Mouse (Mus musculus): Measurements from ENCODE around the gene Homer3. TPM values are rescaled to one million over a fixed set of nuclear protein-coding genes. Genes with fewer than 3 reads are reported as not detected.

Homer3 gene
- 22.7 and 30.1 TPM in 2 replicates for polyA plus RNA-seq (2015; fragmentation: Nextera tagmentation; extraction: Ambion mirVana)

DNA sequence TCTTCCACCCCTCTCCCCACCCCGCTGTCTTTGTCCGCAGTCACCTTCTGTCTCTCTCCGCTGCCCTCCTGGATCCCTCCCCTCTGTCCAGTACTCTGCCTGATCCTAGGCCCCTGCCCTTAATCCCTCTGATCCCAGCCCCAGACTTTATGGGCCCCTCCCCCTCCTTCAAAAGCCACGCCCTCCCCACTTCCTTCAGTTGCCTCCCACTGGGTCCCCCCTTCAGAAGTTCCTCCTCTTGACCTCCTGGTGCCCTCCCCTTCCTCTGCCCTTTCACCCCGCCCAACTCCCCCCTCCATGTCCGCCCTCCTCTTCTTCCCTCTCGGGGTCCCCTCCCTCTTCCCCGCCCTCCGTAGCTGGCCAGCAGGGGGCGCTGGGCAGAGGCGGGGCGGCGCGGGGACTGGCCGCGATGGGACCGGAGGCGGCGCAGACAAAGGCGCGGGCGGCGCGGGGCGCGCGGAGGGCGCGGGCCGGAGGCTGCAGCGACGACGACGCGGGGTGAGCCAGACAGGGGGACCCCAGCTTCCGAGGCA, at the start of gene Homer3:
Gene Homer3, plus strand, starts transcription at position 225 of the 533 bp plus-strand sequence.
- under 1% methylated on average over 33 of the region's 36 CpGs for WGBS
- Histone ChIP-seq H3K36me3 (peaks cover 20% of the 10 kb centered on the region), H3K4me2 (peak within 1 kb of the TSS; percentile 91), H3K27me3 (replicated peaks) (no peaks in the 10 kb centered on the region), H3K27ac (replicated peaks) (peak within 1 kb of the TSS; percentile 67), H3K4me1 (peaks cover 29% of the 10 kb centered on the region), H3K4me3 (replicated peaks) (peak within 1 kb of the TSS; percentile 83), H3K9me3 (replicated peaks) (no peaks in the 10 kb centered on the region), H3K9ac (replicated peaks) (peak within 1 kb of the TSS; percentile 84)
- ATAC-seq (ENCODE audit: low FRiP score): peak; percentile 72

DNA sequence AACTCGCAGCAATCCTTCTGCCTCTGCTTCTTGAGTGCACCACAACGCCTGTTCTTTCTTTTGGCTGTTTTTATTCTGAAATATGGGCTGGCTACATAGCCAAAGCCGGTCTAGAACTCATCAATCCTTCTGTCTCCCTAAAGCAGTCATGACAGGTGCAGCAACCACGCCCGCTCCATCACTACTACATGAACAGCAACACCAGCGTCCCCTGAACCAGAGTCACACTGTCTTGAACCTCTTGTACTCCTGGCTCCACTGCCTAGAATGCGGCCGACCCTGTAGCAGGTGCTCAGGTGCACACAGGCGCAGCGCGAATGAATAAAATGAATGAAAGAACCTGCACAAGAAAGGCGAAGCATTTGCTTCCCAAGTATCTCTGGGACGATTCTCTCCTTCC, 49.0 kb upstream of the Homer3 start:
- Histone ChIP-seq H3K27me3 (replicated peaks) (no peaks in the 10 kb centered on the region), H3K36me3 (peaks cover 46% of the 10 kb centered on the region), H3K4me1 (peaks cover 44% of the 10 kb centered on the region), H3K9ac (replicated peaks) (peak overlapping the region; percentile 92), H3K4me3 (replicated peaks) (peak overlapping the region; percentile 94), H3K4me2 (peak overlapping the region; percentile 86), H3K9me3 (replicated peaks) (no peaks in the 10 kb centered on the region), H3K27ac (replicated peaks) (peak overlapping the region; percentile 98)
- WGBS: 5% methylated on average over 13 of the region's 13 CpGs
- peak; percentile 67 for ATAC-seq (ENCODE audit: low FRiP score)

DNA sequence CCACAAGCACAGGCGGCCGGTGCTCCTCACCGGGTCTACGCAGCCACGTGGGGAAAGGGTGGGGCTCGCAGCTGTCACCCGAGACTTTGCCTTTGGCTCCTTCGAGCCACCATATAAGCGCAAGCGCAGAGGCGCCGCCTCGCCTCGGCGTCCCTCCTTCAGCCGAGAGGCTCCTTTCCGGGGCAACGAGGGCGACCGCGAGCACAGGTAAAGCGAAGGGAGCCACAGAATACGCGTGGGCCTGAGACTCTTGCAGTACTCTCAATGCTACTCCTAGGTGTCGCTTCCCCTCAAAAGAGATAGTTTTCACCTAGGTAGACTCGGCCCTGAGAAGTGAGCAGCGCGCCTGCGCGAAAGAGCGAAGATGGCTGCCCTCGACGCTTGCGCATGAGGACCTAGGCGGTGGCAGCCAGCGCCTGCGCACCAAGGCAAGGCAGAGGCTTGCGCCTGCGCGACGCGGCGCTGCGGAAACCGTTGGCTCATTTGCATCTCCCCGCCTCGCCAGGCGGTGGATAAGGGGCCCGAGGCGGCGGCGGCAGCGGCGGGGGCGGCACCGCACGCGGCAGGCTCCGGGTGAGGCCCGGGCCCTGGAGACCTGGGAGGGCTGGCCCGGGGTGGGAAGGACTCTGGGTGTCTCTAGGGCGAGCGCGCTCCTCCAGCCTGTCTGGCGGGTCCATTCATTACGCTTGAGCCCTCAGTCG, 48.4 kb upstream of the Homer3 start, which contains the start of the genes Sugp2 and Armc6:
Gene Sugp2, plus strand, starts transcription at position 147 of the 701 bp plus-strand sequence.
Gene Armc6, minus strand, starts transcription at position 387 of the 701 bp plus-strand sequence.
- Histone ChIP-seq H3K27me3 (replicated peaks) (no peaks in the 10 kb centered on the region), H3K9me3 (replicated peaks) (no peaks in the 10 kb centered on the region), H3K27ac (replicated peaks) (peak within 1 kb of the TSS; percentile 98), H3K36me3 (peaks cover 46% of the 10 kb centered on the region), H3K4me2 (peak within 1 kb of the TSS; percentile 86), H3K9ac (replicated peaks) (peak within 1 kb of the TSS; percentile 92), H3K4me3 (replicated peaks) (peak within 1 kb of the TSS; percentile 94), H3K4me1 (peaks cover 44% of the 10 kb centered on the region)
- WGBS: under 1% methylated on average over 65 of the region's 67 CpGs
- ATAC-seq (ENCODE audit: low FRiP score): peak; percentile 96

DNA sequence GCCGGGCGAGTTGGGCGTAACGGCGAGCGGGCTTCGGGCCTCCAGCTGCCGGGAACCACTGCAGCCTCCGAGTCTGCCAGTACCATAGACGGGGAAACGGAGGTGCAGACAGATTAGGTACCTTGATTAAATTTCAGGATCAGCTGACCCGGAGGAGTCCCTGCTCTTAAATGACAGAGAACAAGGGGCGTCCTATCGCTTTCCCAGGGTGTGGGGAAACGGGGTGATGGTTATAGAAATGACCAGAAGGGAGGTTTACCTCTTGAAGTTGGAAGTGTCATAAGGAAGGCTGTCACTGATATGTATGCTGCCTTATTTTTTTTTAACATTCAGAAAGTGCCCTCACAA, 47.9 kb upstream of the Homer3 start:
- H3K4me3 ChIP-seq (replicated peaks): peak overlapping the region; percentile 94
- H3K27me3 ChIP-seq (replicated peaks): no peaks in the 10 kb centered on the region
- no peak for ATAC-seq (ENCODE audit: low FRiP score)
- H3K36me3 ChIP-seq: peaks cover 42% of the 10 kb centered on the region
- H3K4me1 ChIP-seq: peaks cover 44% of the 10 kb centered on the region
- no peaks in the 10 kb centered on the region for H3K9me3 ChIP-seq (replicated peaks)
- peak overlapping the region; percentile 98 for H3K27ac ChIP-seq (replicated peaks)
- peak overlapping the region; percentile 92 for H3K9ac ChIP-seq (replicated peaks)
- under 1% methylated on average over 15 of the region's 15 CpGs for whole genome bisulfite sequencing
- peak overlapping the region; percentile 86 for H3K4me2 ChIP-seq

DNA sequence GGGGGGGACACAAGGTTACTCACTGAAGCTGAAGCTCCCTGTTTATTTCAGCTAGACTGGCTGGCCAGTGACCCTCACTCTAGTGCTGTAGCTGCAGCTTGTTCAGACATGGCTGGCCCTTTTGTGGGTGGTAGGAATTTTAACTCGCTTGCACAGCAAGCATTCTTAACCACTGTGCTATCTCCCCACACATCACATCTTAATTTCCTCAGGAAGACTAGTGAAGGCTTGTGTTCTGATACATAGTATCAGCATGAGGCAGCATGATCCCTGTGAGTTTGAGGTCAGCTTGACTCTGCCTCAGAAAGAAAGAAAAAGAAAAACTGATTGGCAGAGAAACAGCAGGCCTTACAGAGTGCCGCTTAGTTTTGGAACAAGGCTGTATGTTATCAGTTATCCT, 44.8 kb upstream of the Homer3 start:
- Histone ChIP-seq H3K9ac (replicated peaks) (no peak overlapping the region), H3K9me3 (replicated peaks) (no peaks in the 10 kb centered on the region), H3K27ac (replicated peaks) (no peak overlapping the region), H3K27me3 (replicated peaks) (no peaks in the 10 kb centered on the region), H3K4me2 (no peak overlapping the region), H3K4me1 (peaks cover 35% of the 10 kb centered on the region), H3K4me3 (replicated peaks) (no peak overlapping the region), H3K36me3 (peaks cover 60% of the 10 kb centered on the region)
- 89% methylated on average over 2 of the region's 2 CpGs for WGBS
- ATAC-seq (ENCODE audit: low FRiP score): no peak

DNA sequence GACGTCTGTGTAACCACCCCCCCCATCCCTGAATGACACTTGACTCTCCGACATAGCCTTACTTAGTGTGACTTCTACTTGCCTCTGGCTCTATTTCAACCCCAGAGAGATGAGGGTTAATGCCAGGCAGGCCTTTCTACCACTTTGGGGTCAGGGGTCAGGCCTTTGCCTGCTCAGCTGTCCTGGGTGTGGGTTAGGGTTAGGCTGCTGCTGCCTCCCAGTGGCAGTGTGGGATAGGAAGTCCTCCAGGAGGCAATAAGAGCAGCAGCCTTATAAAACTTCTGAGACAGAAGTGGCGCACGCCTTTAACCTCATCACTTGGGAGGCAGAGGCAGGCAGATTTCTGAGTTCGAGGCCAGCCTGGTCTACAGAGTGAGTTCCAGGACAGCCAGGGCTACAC, 42.0 kb upstream of the Homer3 start:
- Histone ChIP-seq H3K36me3 (peaks cover 77% of the 10 kb centered on the region), H3K4me3 (replicated peaks) (no peak overlapping the region), H3K27me3 (replicated peaks) (no peaks in the 10 kb centered on the region), H3K4me1 (peaks cover 36% of the 10 kb centered on the region), H3K9ac (replicated peaks) (no peak overlapping the region), H3K9me3 (replicated peaks) (no peaks in the 10 kb centered on the region), H3K4me2 (no peak overlapping the region), H3K27ac (replicated peaks) (no peak overlapping the region)
- 87% methylated on average over 5 of the region's 5 CpGs for WGBS
- no peak for ATAC-seq (ENCODE audit: low FRiP score)

DNA sequence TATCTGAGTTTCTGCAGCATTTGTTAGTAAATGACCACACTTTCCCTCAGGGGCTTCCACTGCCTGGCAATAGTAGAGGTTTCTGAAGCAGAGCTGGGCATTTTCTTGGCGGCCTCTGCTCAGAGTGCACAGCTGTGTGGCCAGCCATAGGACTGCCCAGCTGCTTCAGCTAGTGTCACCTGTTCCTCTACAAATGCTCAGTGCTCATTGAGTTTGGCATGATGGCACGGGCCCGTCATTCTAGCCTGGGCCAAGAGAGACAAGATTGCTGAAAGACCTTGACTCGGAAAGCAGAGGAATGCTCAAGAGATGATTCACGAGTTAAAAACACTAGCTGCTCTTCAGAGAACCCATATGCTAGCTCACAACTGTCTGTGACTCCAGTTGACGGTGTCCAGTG, 36.0 kb upstream of the Homer3 start:
- Histone ChIP-seq H3K27me3 (replicated peaks) (no peaks in the 10 kb centered on the region), H3K36me3 (peaks cover 84% of the 10 kb centered on the region), H3K9me3 (replicated peaks) (no peaks in the 10 kb centered on the region), H3K4me1 (peaks cover 32% of the 10 kb centered on the region), H3K4me2 (no peak overlapping the region), H3K9ac (replicated peaks) (no peak overlapping the region), H3K27ac (replicated peaks) (no peak overlapping the region), H3K4me3 (replicated peaks) (no peak overlapping the region)
- WGBS: 92% methylated on average over 6 of the region's 6 CpGs
- no peak for ATAC-seq (ENCODE audit: low FRiP score)

DNA sequence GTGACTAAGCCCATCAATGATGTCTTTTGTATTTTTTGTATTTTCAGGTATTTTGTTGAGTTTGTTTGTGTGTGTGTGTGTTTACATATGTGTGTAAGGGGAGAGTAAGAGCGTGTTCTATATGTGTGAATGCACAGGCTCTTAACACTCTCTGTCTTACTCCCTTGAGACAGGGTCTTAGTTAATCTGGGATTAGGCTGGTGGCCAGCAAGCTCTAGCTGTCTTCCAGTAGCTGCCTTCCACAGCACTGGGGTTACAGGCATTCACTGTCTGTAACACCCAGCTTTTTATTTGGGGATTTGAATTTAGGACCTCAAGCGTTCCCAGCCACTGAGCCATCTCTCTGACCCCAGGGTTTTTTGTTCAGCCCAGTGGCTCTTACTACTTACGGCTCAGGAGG, 34.8 kb upstream of the Homer3 start:
- WGBS: 91% methylated on average over 3 of the region's 3 CpGs

DNA sequence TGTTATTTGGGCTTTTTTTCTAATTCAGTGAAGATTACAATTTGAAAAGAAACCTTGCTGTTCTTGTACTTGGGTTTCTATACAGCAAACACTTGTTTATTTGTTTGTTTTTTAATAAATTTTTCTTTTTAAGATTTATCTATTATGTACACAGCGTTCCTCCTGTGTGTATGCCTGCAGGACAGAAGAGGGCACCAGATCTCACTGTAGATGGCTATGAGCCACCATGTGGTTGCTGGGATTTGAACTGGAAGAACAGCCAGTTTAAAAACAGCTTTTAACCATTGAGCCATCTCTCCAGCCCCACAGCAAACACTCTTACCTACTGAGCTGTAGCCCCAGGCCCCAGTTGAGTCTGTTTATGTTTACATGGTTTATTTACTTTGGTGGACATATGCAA, 28.0 kb upstream of the Homer3 start:
- Histone ChIP-seq H3K4me1 (no peaks in the 10 kb centered on the region), H3K9ac (replicated peaks) (no peak overlapping the region), H3K36me3 (peaks cover 97% of the 10 kb centered on the region), H3K9me3 (replicated peaks) (no peaks in the 10 kb centered on the region), H3K4me3 (replicated peaks) (no peak overlapping the region), H3K27me3 (replicated peaks) (no peaks in the 10 kb centered on the region), H3K4me2 (no peak overlapping the region), H3K27ac (replicated peaks) (no peak overlapping the region)
- no peak for ATAC-seq (ENCODE audit: low FRiP score)
- WGBS: 82% methylated on average over 1 of the region's 1 CpGs

More for the DNA sequence above, 34.8 kb upstream of the Homer3 start:
- Histone ChIP-seq H3K27ac (replicated peaks) (no peak overlapping the region), H3K27me3 (replicated peaks) (no peaks in the 10 kb centered on the region), H3K9me3 (replicated peaks) (no peaks in the 10 kb centered on the region), H3K4me2 (no peak overlapping the region), H3K4me3 (replicated peaks) (no peak overlapping the region), H3K36me3 (peaks cover 84% of the 10 kb centered on the region), H3K9ac (replicated peaks) (no peak overlapping the region), H3K4me1 (peaks cover 32% of the 10 kb centered on the region)
- ATAC-seq (ENCODE audit: low FRiP score): no peak

DNA sequence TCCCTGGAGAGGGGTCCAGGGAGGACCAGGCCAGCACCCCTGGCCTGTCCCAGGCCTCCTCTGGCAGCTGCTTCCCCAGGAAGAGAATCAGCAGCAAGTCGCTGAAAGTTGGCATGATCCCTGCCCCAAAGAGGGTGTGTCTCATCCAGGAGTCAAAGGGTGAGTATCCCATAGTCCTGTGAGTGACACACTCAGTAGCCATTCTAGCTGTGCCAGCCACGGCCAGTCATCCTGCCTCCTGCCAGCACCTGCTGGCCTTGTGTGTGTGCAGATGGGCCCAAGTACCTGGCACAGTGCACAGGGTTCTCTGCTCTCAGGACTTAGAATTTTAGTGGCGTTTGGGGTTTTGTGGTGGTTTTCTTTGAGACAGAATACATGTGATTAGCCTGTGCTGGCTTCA, 25.2 kb upstream of the Homer3 start:
- Histone ChIP-seq H3K27me3 (replicated peaks) (no peaks in the 10 kb centered on the region), H3K9me3 (replicated peaks) (no peaks in the 10 kb centered on the region), H3K4me1 (no peaks in the 10 kb centered on the region), H3K4me3 (replicated peaks) (no peak overlapping the region), H3K9ac (replicated peaks) (no peak overlapping the region; the same call in 1 of the 2 replicates), H3K36me3 (peaks cover 97% of the 10 kb centered on the region), H3K4me2 (no peak overlapping the region), H3K27ac (replicated peaks) (no peak overlapping the region)
- ATAC-seq (ENCODE audit: low FRiP score): no peak
- WGBS: 90% methylated on average over 3 of the region's 3 CpGs

DNA sequence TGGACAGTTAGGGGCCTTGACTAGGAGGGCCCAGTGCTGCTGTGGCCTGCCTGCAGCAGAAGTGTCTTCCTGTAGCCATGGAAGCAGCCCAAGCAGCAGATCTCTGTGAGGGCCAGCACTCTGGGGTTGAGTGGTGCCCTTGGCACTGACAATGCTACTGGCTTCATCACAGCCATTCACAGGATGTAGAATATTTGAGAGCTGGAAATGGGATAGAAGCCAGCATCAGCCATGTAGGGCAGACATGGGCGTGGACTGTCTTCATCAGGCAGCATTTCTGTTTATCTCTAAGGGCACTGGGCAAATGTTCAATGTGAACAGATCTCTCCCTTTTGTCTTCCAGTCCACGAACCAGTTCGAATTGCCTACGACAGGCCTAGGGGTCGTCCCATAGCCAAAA, 24.0 kb upstream of the Homer3 start:
- WGBS: 92% methylated on average over 5 of the region's 5 CpGs
- no peak overlapping the region for H3K9ac ChIP-seq (replicated peaks)
- H3K27me3 ChIP-seq (replicated peaks): no peaks in the 10 kb centered on the region
- no peak for ATAC-seq (ENCODE audit: low FRiP score)
- H3K4me2 ChIP-seq: no peak overlapping the region
- no peak overlapping the region for H3K27ac ChIP-seq (replicated peaks)
- no peak overlapping the region for H3K4me3 ChIP-seq (replicated peaks)
- no peaks in the 10 kb centered on the region for H3K4me1 ChIP-seq
- H3K9me3 ChIP-seq (replicated peaks): no peaks in the 10 kb centered on the region
- H3K36me3 ChIP-seq: peaks cover 97% of the 10 kb centered on the region

DNA sequence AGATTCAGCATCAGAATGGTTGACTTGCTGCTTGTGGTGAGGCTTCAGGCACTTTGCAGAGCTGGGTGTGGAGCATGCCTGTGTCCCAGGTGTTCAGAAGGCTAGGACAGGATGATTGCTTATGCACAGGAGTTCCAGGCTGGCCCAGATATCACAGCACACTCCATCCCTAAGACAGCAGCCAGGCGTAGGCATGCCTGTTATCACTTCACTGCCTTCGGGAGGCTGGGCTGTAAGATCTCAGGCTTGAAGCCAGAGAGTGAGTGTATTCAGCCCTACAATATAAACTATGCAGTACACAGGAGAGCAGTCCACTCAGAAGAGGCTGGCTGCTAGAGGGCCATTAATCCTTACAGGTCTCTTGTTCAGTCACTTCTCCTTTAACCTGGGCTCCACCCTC, 23.6 kb upstream of the Homer3 start:
- ATAC-seq (ENCODE audit: low FRiP score): no peak
- no peak overlapping the region for H3K4me2 ChIP-seq
- no peak overlapping the region for H3K9ac ChIP-seq (replicated peaks)
- no peak overlapping the region for H3K4me3 ChIP-seq (replicated peaks)
- H3K4me1 ChIP-seq: no peaks in the 10 kb centered on the region
- WGBS: 88% methylated on average over 2 of the region's 2 CpGs
- H3K27ac ChIP-seq (replicated peaks): no peak overlapping the region
- no peaks in the 10 kb centered on the region for H3K9me3 ChIP-seq (replicated peaks)
- H3K27me3 ChIP-seq (replicated peaks): no peaks in the 10 kb centered on the region
- H3K36me3 ChIP-seq: peaks cover 97% of the 10 kb centered on the region

All from neural tube, embryonic 15.5 days (tissue).